Mouse (Mus musculus): ENCODE results near the gene Abtb2. TPM values are rescaled to one million over a fixed set of nuclear protein-coding genes. Genes with fewer than 3 reads are reported as not detected.

Abtb2 gene
- polyA plus RNA-seq, 1 experiment: 11.9 TPM

GRCm38 (mm10) chr2:103749091-103749490 is 183.0 kb downstream of the Abtb2 start:
- no peak for TF ChIP-seq POLR2A (IDR thresholded peaks at IDR 0.05; ENCODE audit: extremely low read depth, insufficient read depth, low read length)
- TF ChIP-seq CTCF (IDR thresholded peaks at IDR 0.05; ENCODE audit: extremely low read depth, insufficient read depth, low read length): no peak
- Histone ChIP-seq H3K4me1 (ENCODE audit: control insufficient read depth, insufficient read depth, low read length) (no peaks in the 10 kb centered on the region; the same call in 1 of the 2 replicates), H3K27ac (ENCODE audit: insufficient read depth, low read length) (no peak overlapping the region)

GRCm38 (mm10) chr2:103751771-103752170 is 185.7 kb downstream of the Abtb2 start:
- H3K4me1 ChIP-seq (ENCODE audit: control insufficient read depth, insufficient read depth, low read length): no peaks in the 10 kb centered on the region
- no peak for TF ChIP-seq CTCF (IDR thresholded peaks at IDR 0.05; ENCODE audit: extremely low read depth, insufficient read depth, low read length)
- H3K4me3 ChIP-seq (ENCODE audit: insufficient read depth, low read length): no peak overlapping the region

More at GRCm38 (mm10) chr2:103749091-103749490, 183.0 kb downstream of the Abtb2 start:
- H3K4me3 ChIP-seq (ENCODE audit: insufficient read depth, low read length): no peak overlapping the region

GRCm38 (mm10) chr2:103754614-103755013 is 188.5 kb downstream of the Abtb2 start:
- Histone ChIP-seq H3K27ac (ENCODE audit: insufficient read depth, low read length) (no peak overlapping the region), H3K4me1 (ENCODE audit: control insufficient read depth, insufficient read depth, low read length) (no peaks in the 10 kb centered on the region), H3K4me3 (ENCODE audit: insufficient read depth, low read length) (no peak overlapping the region)
- no peak for TF ChIP-seq CTCF (IDR thresholded peaks at IDR 0.05; ENCODE audit: extremely low read depth, insufficient read depth, low read length)
- no peak for TF ChIP-seq POLR2A (IDR thresholded peaks at IDR 0.05; ENCODE audit: extremely low read depth, insufficient read depth, low read length)

More at GRCm38 (mm10) chr2:103751771-103752170, 185.7 kb downstream of the Abtb2 start:
- H3K27ac ChIP-seq (ENCODE audit: insufficient read depth, low read length): no peak overlapping the region

- TF ChIP-seq POLR2A (IDR thresholded peaks at IDR 0.05; ENCODE audit: extremely low read depth, insufficient read depth, low read length) (no peak), CTCF (IDR thresholded peaks at IDR 0.05; ENCODE audit: extremely low read depth, insufficient read depth, low read length) (no peak)
- H3K4me3 ChIP-seq (ENCODE audit: insufficient read depth, low read length): no peak overlapping the region
- no peaks in the 10 kb centered on the region for H3K4me1 ChIP-seq (ENCODE audit: control insufficient read depth, insufficient read depth, low read length)
- no peak overlapping the region for H3K27ac ChIP-seq (ENCODE audit: insufficient read depth, low read length)
These were observed 189.5 kb downstream of the Abtb2 start for GRCm38 (mm10) chr2:103755458-103756085.

GRCm38 (mm10) chr2:103760421-103760820 is 194.3 kb downstream of the Abtb2 start:
- Histone ChIP-seq H3K4me1 (ENCODE audit: control insufficient read depth, insufficient read depth, low read length) (no peaks in the 10 kb centered on the region), H3K27ac (ENCODE audit: insufficient read depth, low read length) (no peak overlapping the region), H3K4me3 (ENCODE audit: insufficient read depth, low read length) (peak overlapping the region; percentile 65)
- TF ChIP-seq POLR2A (IDR thresholded peaks at IDR 0.05; ENCODE audit: extremely low read depth, insufficient read depth, low read length) (no peak), CTCF (IDR thresholded peaks at IDR 0.05; ENCODE audit: extremely low read depth, insufficient read depth, low read length) (no peak)

GRCm38 (mm10) chr2:103760906-103761716 is 195.0 kb downstream of the Abtb2 start, which contains the start of gene Nat10:
TSS of gene Nat10 (minus strand) at chr2:103761270.
- TF ChIP-seq POLR2A (IDR thresholded peaks at IDR 0.05; ENCODE audit: extremely low read depth, insufficient read depth, low read length): peak; percentile 81; the same call in 1 of the 2 replicates
- TF ChIP-seq CTCF (IDR thresholded peaks at IDR 0.05; ENCODE audit: extremely low read depth, insufficient read depth, low read length): no peak
- H3K27ac ChIP-seq (ENCODE audit: insufficient read depth, low read length): no peak within 1 kb of the TSS
- peak within 1 kb of the TSS; percentile 65 for H3K4me3 ChIP-seq (ENCODE audit: insufficient read depth, low read length)
- H3K4me1 ChIP-seq (ENCODE audit: control insufficient read depth, insufficient read depth, low read length): no peaks in the 10 kb centered on the region

GRCm38 (mm10) chr2:103761993-103762392 is 195.9 kb downstream of the Abtb2 start:
- H3K4me1 ChIP-seq (ENCODE audit: control insufficient read depth, insufficient read depth, low read length): no peaks in the 10 kb centered on the region
- no peak overlapping the region for H3K27ac ChIP-seq (ENCODE audit: insufficient read depth, low read length)
- no peak for TF ChIP-seq CTCF (IDR thresholded peaks at IDR 0.05; ENCODE audit: extremely low read depth, insufficient read depth, low read length)
- no peak for TF ChIP-seq POLR2A (IDR thresholded peaks at IDR 0.05; ENCODE audit: extremely low read depth, insufficient read depth, low read length)
- no peak overlapping the region; the same call in 1 of the 2 replicates for H3K4me3 ChIP-seq (ENCODE audit: insufficient read depth, low read length)

GRCm38 (mm10) chr2:103762492-103762891 is 196.4 kb downstream of the Abtb2 start:
- H3K27ac ChIP-seq (ENCODE audit: insufficient read depth, low read length): no peak overlapping the region
- H3K4me1 ChIP-seq (ENCODE audit: control insufficient read depth, insufficient read depth, low read length): no peaks in the 10 kb centered on the region
- no peak overlapping the region for H3K4me3 ChIP-seq (ENCODE audit: insufficient read depth, low read length)
- TF ChIP-seq POLR2A (IDR thresholded peaks at IDR 0.05; ENCODE audit: extremely low read depth, insufficient read depth, low read length) (no peak), CTCF (IDR thresholded peaks at IDR 0.05; ENCODE audit: extremely low read depth, insufficient read depth, low read length) (no peak)

Other genes with a start within 250 kb of the Abtb2 start
- 0.38 and 0.67 TPM in 2 replicates for gene Elf5, start 154.6 kb upstream of the Abtb2 start, polyA plus RNA-seq (2012; rRNA removed)
- 42.1 and 45.5 TPM in 2 replicates for gene Cat, start 81.2 kb upstream of the Abtb2 start, polyA plus RNA-seq (2012; rRNA removed)
- 45.3 and 46.7 TPM in 2 replicates for gene Nat10, start 195.0 kb downstream of the Abtb2 start, polyA plus RNA-seq (2012; rRNA removed)
- gene Caprin1, start 231.3 kb downstream of the Abtb2 start, polyA plus RNA-seq (2012; rRNA removed): 143 and 147 TPM in 2 replicates

Data from cortical plate, adult 2 months (tissue).